In genomic region chr16:93917712-93918678, GRCm38 (mm10) we compare ENCODE assay signal across 8 mouse cellular contexts. TPM values are rescaled to one million over a fixed set of nuclear protein-coding genes. Genes with fewer than 3 reads are reported as not detected.
DNase-seq lines count a peak whose midpoint lies in the region; ATAC-seq lines count a peak whose summit lies in the region.

No protein-coding gene starts in this region.

- no peaks in the 10 kb centered on the region for H3K36me3 ChIP-seq in embryonic facial prominence, embryonic 14.5 days (ENCODE audit: control insufficient read depth, insufficient read depth, low read length)
- no peaks in the 10 kb centered on the region for H3K36me3 ChIP-seq in kidney, embryonic 14.5 days (ENCODE audit: control insufficient read depth, insufficient read depth, low read length)

- H3K27ac ChIP-seq in embryonic facial prominence, embryonic 14.5 days (replicated peaks; ENCODE audit: low read depth, low read length): no peak overlapping the region
- peak overlapping the region; percentile 49; the same call in 1 of the 2 replicates for H3K27ac ChIP-seq in kidney, embryonic 14.5 days (ENCODE audit: low read depth, low read length)

- peak; percentile 95 for DNase-seq in 416B (ENCODE audit: low read depth)
- DNase-seq in adrenal gland, postnatal 4 days (ENCODE audit: low spot score in 2 of 2): peak; percentile 74 to 75
- peak; percentile 80 for DNase-seq in embryonic facial prominence, embryonic 14.5 days (ENCODE audit: low spot score)
- peak; percentile 27 to 55 for DNase-seq in heart, adult 9 months (ENCODE audit: low spot score in 2 of 2)
- peak; percentile 88 for DNase-seq in liver
- DNase-seq in spleen, postnatal 36 days (ENCODE audit: low spot score in 2 of 2): peak; percentile 73 to 80

- peak; percentile 59 for ATAC-seq in embryonic facial prominence, embryonic 14.5 days (ENCODE audit: low read depth)
- ATAC-seq in kidney, embryonic 14.5 days (ENCODE audit: low FRiP score, low TSS enrichment): peak; percentile 40; the same call in 1 of the 2 replicates
- peak; percentile 62 for ATAC-seq in monocyte, adult 5-6 weeks (replicated peaks; ENCODE audit: insufficient number of reproducible peaks, low FRiP score, low TSS enrichment, poor library complexity, severe bottlenecking)

- peak overlapping the region; percentile 41 for H3K4me2 ChIP-seq in embryonic facial prominence, embryonic 14.5 days (ENCODE audit: low read depth, low read length)
- H3K4me2 ChIP-seq in kidney, embryonic 14.5 days (replicated peaks; ENCODE audit: low read depth, low read length): no peak overlapping the region

- H3K9me3 ChIP-seq in embryonic facial prominence, embryonic 14.5 days (ENCODE audit: control insufficient read depth, low read length): no peaks in the 10 kb centered on the region
- no peaks in the 10 kb centered on the region for H3K9me3 ChIP-seq in kidney, embryonic 14.5 days (ENCODE audit: control insufficient read depth, low read length)

- no peak overlapping the region for H3K9ac ChIP-seq in embryonic facial prominence, embryonic 14.5 days (ENCODE audit: low read depth, low read length)
- no peak overlapping the region for H3K9ac ChIP-seq in kidney, embryonic 14.5 days (ENCODE audit: low read depth, low read length)

- no peak overlapping the region for H3K4me3 ChIP-seq in embryonic facial prominence, embryonic 14.5 days (ENCODE audit: low read depth, low read length)
- no peak overlapping the region for H3K4me3 ChIP-seq in kidney, embryonic 14.5 days (ENCODE audit: low read length)

- 44% methylated on average over 14 of the region's 22 CpGs for WGBS in embryonic facial prominence, embryonic 14.5 days
- WGBS in kidney, embryonic 14.5 days: 35% methylated on average over 22 of the region's 22 CpGs

- 0 out of 2 replicates have a peak, but pooled peaks cover 3% of the 10 kb centered on the region for H3K4me1 ChIP-seq in embryonic facial prominence, embryonic 14.5 days (ENCODE audit: control insufficient read depth, insufficient read depth, low read length)
- no peaks in the 10 kb centered on the region for H3K4me1 ChIP-seq in kidney, embryonic 14.5 days (ENCODE audit: control insufficient read depth, insufficient read depth, low read length)

- H3K27me3 ChIP-seq in embryonic facial prominence, embryonic 14.5 days (replicated peaks; ENCODE audit: control insufficient read depth, insufficient read depth, low read length): no peaks in the 10 kb centered on the region
- H3K27me3 ChIP-seq in kidney, embryonic 14.5 days (ENCODE audit: control insufficient read depth, insufficient read depth, low read length): no peaks in the 10 kb centered on the region

RNA-seq across cellular contexts. Expression of gene Chaf1b, which starts 34.3 kb away (rescaled TPM):
- 10 to 100 TPM; 26.1 to 28.5 TPM for total RNA-seq in adrenal gland, postnatal 4 days (2021)
- polyA plus RNA-seq in embryonic facial prominence, embryonic 14.5 days (2014; fragmentation: Nextera tagmentation; extraction: Ambion mirVana): 51.8 and 64.1 TPM in 2 replicates
- 91.6 and 91.7 TPM in 2 replicates for polyA plus RNA-seq in kidney, embryonic 14.5 days (2014; fragmentation: Nextera tagmentation; extraction: Ambion mirVana)
- total RNA-seq in monocyte, adult 5-6 weeks (2017): 3.7 to 6.2 TPM (median 5.7 TPM) in 3 replicates

Comparison
In these comparisons a context has a peak if more than half of its experiments do, and no peak if none do; other contexts are left out.
1. DNase-seq: peak in every context shown above with its lines; median percentile 95 in 416B; 88 in liver; 80 in embryonic facial prominence, embryonic 14.5 days; 76 in spleen, postnatal 36 days; 74 in adrenal gland, postnatal 4 days; 41 in heart, adult 9 months.